ENCODE assay signal across 8 mouse cellular contexts in the genomic region with DNA sequence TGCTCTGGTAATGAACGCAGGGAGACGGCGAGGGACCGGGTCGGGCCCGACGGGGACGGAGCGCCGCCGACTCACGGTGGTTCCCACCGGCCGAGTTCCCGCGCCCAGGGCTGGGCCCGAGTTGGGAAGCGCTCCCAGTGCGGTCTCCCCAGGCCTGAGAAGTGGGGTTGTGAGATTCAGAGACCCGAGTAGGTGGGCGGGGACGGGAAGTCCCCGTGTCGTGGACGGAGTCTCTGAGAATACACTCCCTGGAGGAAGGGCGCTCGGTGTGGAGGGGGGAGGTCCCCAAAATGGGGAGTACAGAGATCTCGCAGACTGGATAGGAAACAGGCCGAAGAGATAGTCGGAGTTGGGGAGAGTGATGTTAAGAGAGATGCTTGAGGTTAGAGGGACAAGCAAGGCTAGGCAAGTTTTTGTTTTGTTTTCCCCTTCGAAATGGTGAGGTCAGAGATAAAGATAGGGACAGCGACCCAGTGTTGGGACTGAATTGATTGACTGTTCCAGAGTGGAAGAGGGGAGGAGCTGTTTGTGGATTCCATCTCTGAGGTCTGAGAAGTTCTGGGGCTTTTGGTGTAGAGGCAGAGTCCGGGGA. TPM values are rescaled to one million over a fixed set of nuclear protein-coding genes. Genes with fewer than 3 reads are reported as not detected.
A peak's percentile ranks its signal among the peaks of the same experiment; 100 is the strongest.
DNase-seq lines count a peak whose midpoint lies in the region; ATAC-seq and TF ChIP-seq lines count a peak whose summit lies in the region.

No protein-coding gene starts in this region.

- WGBS in embryonic facial prominence, embryonic 10.5 days, result 1% methylated on average over 33 of the region's 33 CpGs

- H3K27ac ChIP-seq in gastrocnemius, adult 2 months, result peak overlapping the region; percentile 97
- peak overlapping the region; percentile 98 for H3K27ac ChIP-seq in embryonic facial prominence, embryonic 10.5 days (replicated peaks)

- H3K27me3 ChIP-seq in embryonic facial prominence, embryonic 10.5 days (replicated peaks; ENCODE audit: low read depth, poor library complexity, severe bottlenecking), result no peaks in the 10 kb centered on the region

- TF ChIP-seq CTCF in gastrocnemius, adult 2 months (IDR thresholded peaks at IDR 0.05), result no peak

- DNase-seq in gastrocnemius, adult 2 months, result no peak
- DNase-seq in gastrocnemius, postnatal 25 days, result no peak
- DNase-seq in CD8-positive naive resting alpha-beta T cell, adult 2 months (ENCODE audit: low read depth in 2 of 2, low spot score in 2 of 2), result peak; percentile 33 to 51
- peak; percentile 38 for DNase-seq in embryonic facial prominence, embryonic 10.5 days (ENCODE audit: low spot score)
- DNase-seq in layer of hippocampus, adult 9-11 months, result no peak
- DNase-seq in gastrocnemius, postnatal 10 days, result no peak

- peaks cover 26% of the 10 kb centered on the region for H3K36me3 ChIP-seq in embryonic facial prominence, embryonic 10.5 days (replicated peaks)

- H3K9me3 ChIP-seq in embryonic facial prominence, embryonic 10.5 days, result no peaks in the 10 kb centered on the region

- H3K4me3 ChIP-seq in gastrocnemius, adult 2 months, result peak overlapping the region; percentile 97
- peak overlapping the region; percentile 98 for H3K4me3 ChIP-seq in embryonic facial prominence, embryonic 10.5 days

- peaks cover 11% of the 10 kb centered on the region for H3K4me1 ChIP-seq in embryonic facial prominence, embryonic 10.5 days

- intact Hi-C loops in gastrocnemius, adult 2 months (cut with DNase I), result no loop called here

- ATAC-seq in inflammation-experienced regulatory T-cells, adult 6 months, result peak; percentile 72
- peak; percentile 63 for ATAC-seq in megakaryocyte-erythroid progenitor cell, adult 5-6 weeks (replicated peaks; ENCODE audit: low FRiP score, low TSS enrichment, poor library complexity, severe bottlenecking)

RNA-seq across cellular contexts. Expression of a gene that starts 0.5 kb away (rescaled TPM):
- total RNA-seq in gastrocnemius, adult 2 months (2021), result 10 to 100 TPM; 41.5 to 48.5 TPM
- total RNA-seq in gastrocnemius, postnatal 25 days (2021), result 10 to 100 TPM; 42.4 to 47.6 TPM
- polyA plus RNA-seq in embryonic facial prominence, embryonic 10.5 days (2016; fragmentation: Nextera tagmentation; extraction: Ambion mirVana), result 165 and 169 TPM in 2 replicates
- 10 to 100 TPM; 36.1 to 45.4 (median 44.5) TPM for polyA plus RNA-seq in inflammation-experienced regulatory T-cells, adult 6 months (2017; shearing (Covaris generic))
- total RNA-seq in megakaryocyte-erythroid progenitor cell, adult 5-6 weeks (2014; fragmentation: Nextera tagmentation), result 49.7 and 60.7 TPM in 2 replicates
- total RNA-seq in megakaryocyte-erythroid progenitor cell, adult 5-6 weeks (2017), result 51.1 and 58.3 TPM in 2 replicates
- total RNA-seq in gastrocnemius, postnatal 10 days (2021), result 10 to 100 TPM; 76.7 to 83.4 TPM

RNA-seq across cellular contexts. Expression of a gene that starts 36.0 kb away (rescaled TPM):
- 1,000 to 10,000 TPM; 1,359 to 1,549 TPM for total RNA-seq in gastrocnemius, adult 2 months (2021)
- total RNA-seq in gastrocnemius, postnatal 25 days (2021), result 1,000 to 10,000 TPM; 1,373 to 1,455 TPM
- 204 and 209 TPM in 2 replicates for polyA plus RNA-seq in embryonic facial prominence, embryonic 10.5 days (2016; fragmentation: Nextera tagmentation; extraction: Ambion mirVana)
- 100 to 1,000 TPM in 1 of 3 experiments, 10 to 100 TPM in 2; 67.6 to 143 (median 84.9) TPM for polyA plus RNA-seq in inflammation-experienced regulatory T-cells, adult 6 months (2017; shearing (Covaris generic))
- total RNA-seq in megakaryocyte-erythroid progenitor cell, adult 5-6 weeks (2014; fragmentation: Nextera tagmentation), result 192 and 199 TPM in 2 replicates
- total RNA-seq in megakaryocyte-erythroid progenitor cell, adult 5-6 weeks (2017), result 232 and 301 TPM in 2 replicates
- 1,000 to 10,000 TPM; 1,018 to 1,167 TPM for total RNA-seq in gastrocnemius, postnatal 10 days (2021)

Comparison
In these comparisons a context has a peak if more than half of its experiments do, and no peak if none do; other contexts are left out.
1. DNase-seq: peak in CD8-positive naive resting alpha-beta T cell, adult 2 months (2 of 2) and embryonic facial prominence, embryonic 10.5 days (single experiment); none in gastrocnemius, adult 2 months (single experiment), gastrocnemius, postnatal 25 days (single experiment), layer of hippocampus, adult 9-11 months (single experiment) and gastrocnemius, postnatal 10 days (single experiment).